Mouse (Mus musculus): ENCODE measurements at regions not wholly inside any gene's neighbourhood (a gene's known extent, or its start where the extent isn't known, plus 50 kb on each side); places are given as distances from the start of the nearest gene placed in this dataset.

- no peak for DNase-seq
Measured at GRCm38 (mm10) chr12:67929842-67930241, 707.5 kb upstream of the Mdga2 start.

GRCm38 (mm10) chr12:67914603-67915002 lies 692.3 kb upstream of the Mdga2 start:
- DNase-seq = no peak

- no peak for DNase-seq
Measured at GRCm38 (mm10) chr12:67887296-67887695, 664.9 kb upstream of the Mdga2 start.

GRCm38 (mm10) chr12:67862615-67863014 lies 640.3 kb upstream of the Mdga2 start:
- DNase-seq = no peak

- DNase-seq = no peak
Measured at GRCm38 (mm10) chr12:67860713-67861112, 638.4 kb upstream of the Mdga2 start.

- DNase-seq = no peak
Measured at GRCm38 (mm10) chr12:67852625-67853024, 630.3 kb upstream of the Mdga2 start.

GRCm38 (mm10) chr12:67847517-67847916 lies 625.2 kb upstream of the Mdga2 start:
- DNase-seq = no peak

GRCm38 (mm10) chr12:67804297-67804696 lies 581.9 kb upstream of the Mdga2 start:
- DNase-seq = peak; percentile 97

GRCm38 (mm10) chr12:67799776-67800175 lies 577.4 kb upstream of the Mdga2 start:
- peak; percentile 4 to 35 for DNase-seq

Data from cerebellum, postnatal 10 days (tissue).